14 mouse cellular contexts compared by ENCODE assay signal in the genomic region with DNA sequence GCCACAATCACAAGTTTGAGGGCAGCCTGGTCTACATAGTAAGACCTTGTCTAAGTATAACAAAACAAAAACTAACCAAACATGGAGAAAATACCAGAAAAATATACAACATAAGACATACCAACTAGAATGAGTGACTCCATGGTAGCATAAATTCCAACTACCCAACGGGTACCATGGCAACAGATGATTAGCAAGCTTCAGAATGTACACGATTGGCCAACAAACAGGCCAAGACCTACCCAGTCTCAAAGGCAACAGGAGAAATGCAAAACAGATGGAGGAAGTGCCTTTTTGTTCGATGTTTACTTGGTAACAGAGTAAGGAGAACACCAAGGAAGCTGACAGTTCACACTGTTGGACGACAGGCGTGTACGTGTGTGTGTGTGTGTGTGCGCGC.
"Had no signal": no experiment of that assay in that cellular context is flagged by ENCODE, and none has a peak within 500 bp of the region (broad histone marks: within the 10 kb centered on the region; RNA-seq: fewer than 3 reads in every experiment).

No protein-coding gene starts in this region.

- H3K4me2 ChIP-seq: lung, embryonic 14.5 days; midbrain, embryonic 11.5 days; midbrain, embryonic 13.5 days; midbrain, embryonic 15.5 days; neural tube, embryonic 12.5 days had no signal

- DNase-seq: lung, adult 18-20 months; lung, embryonic 14.5 days; lung, postnatal 10 days; lung, postnatal 4 days; right cerebral cortex, postnatal 14 days; spleen, adult 18-20 months; thymus, adult 18-20 months; thymus, postnatal 14 days; thymus, postnatal 36 days had no signal

- ATAC-seq: midbrain, embryonic 13.5 days; midbrain, embryonic 15.5 days had no signal

- H3K36me3 ChIP-seq: midbrain, embryonic 13.5 days; neural tube, embryonic 12.5 days had no signal

- H3K9me3 ChIP-seq: midbrain, embryonic 13.5 days; midbrain, embryonic 15.5 days had no signal

- H3K9ac ChIP-seq: lung, embryonic 14.5 days; midbrain, embryonic 13.5 days; midbrain, embryonic 15.5 days; neural tube, embryonic 12.5 days had no signal

- H3K4me3 ChIP-seq: megakaryocyte, embryonic 14.5 days; midbrain, embryonic 13.5 days; midbrain, embryonic 15.5 days; neural tube, embryonic 12.5 days had no signal

- H3K27ac ChIP-seq: midbrain, embryonic 13.5 days; midbrain, embryonic 15.5 days; neural tube, embryonic 12.5 days had no signal
